Mouse (Mus musculus) left cerebral cortex, adult 2 months (tissue): ENCODE data around the gene Zfp213. TPM values are rescaled to one million over a fixed set of nuclear protein-coding genes. Genes with fewer than 3 reads are reported as not detected.

Experiments
- DNase-seq, 2 experiments: peaks; one replicate each; pipeline ENCODE4 v3.0.0; 2021 to 2022; ENCODE audit warnings: low spot score in 2 of 2, mixed read lengths in 1 of 2; ENCODE audit errors: extremely low spot score in 1 of 2
- H3K27ac ChIP-seq: fragments of 200-600 bp; 2 replicates; pipeline ENCODE4 v1.8.1; 2022
- H3K4me3 ChIP-seq: fragments of 200-600 bp; 2 replicates; pipeline ENCODE4 v1.8.1; 2022
- CTCF ChIP-seq: fragments of 200-600 bp; IDR thresholded peaks from 2 replicates; pipeline ENCODE4 v1.8.1; 2022; ENCODE audit warnings: antibody characterized with exemption, mild to moderate bottlenecking, moderate library complexity
- intact Hi-C: fragments of 180-260 bp; cut with DNase I; formaldehyde crosslinking; loops from one replicate; pipeline ENCODE4 v1.15.1; 2025
- long read RNA-seq, 2 experiments: library from polyadenylated mRNA; stranded (forward); transcript quantifications; one replicate each; pipeline ENCODE4 v2.0.0; 2021; ENCODE audit warnings: borderline mapping rate in 2 of 2
- total RNA-seq, 2 experiments: library from RNA; stranded (reverse); gene quantifications; 2 replicates each; pipeline ENCODE4 v1.2.3; 2021

Zfp213 gene
- total RNA-seq: 1 to 10 TPM; 6.8 TPM
- long read RNA-seq, experiment 1, transcript Zfp213-201 (6 exons, 2,686 nt): major isoform, 20 of 24 reads
- long read RNA-seq, experiment 1, partial matches to known transcripts: 1 of 24 reads
- long read RNA-seq, experiment 1, other reads (novel, unspliced or antisense): 3 of 24 reads
- long read RNA-seq, experiment 2, transcript Zfp213-201 (6 exons, 2,686 nt): major isoform, 13 of 14 reads
- long read RNA-seq, experiment 2, partial matches to known transcripts: 0 of 14 reads
- long read RNA-seq, experiment 2, other reads (novel, unspliced or antisense): 1 of 14 reads

DNA sequence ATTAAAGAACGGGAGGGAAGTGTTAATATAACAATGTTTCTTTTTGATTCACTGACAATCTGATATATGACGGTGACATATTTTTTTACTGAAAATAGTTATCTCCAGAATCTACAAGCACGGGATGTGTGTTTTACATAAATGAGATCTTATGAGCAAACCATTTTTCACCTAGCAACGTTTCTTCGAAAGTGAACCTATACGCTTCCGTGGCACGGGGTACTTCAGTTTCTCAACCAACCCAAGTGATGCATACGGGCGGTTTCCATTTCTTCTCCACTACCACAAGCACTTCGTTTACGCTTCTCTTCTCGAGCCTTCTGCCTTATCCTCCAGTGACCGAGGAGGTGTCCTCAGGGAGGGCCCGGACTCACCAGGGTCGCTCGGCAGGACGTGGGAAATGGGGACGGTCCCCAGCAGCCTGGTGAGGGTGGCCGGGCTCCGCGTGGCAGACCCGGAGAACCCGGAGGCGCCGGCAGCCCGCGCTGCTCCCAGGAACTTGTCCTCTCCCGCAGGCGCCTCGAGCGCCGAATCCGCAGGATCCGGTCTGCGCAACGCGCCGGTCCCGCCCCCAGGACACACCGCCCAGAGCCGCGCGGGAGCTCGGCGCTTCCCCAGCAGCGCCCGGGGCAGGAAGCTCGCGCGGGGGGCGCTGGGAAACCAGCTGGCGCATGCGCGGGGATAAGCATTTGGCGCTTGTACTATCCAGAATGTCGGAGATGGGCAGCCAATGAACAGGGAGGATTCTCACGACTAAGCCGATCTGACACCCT is at the start of gene Zfp213:
Zfp213 (minus strand) TSS at position 644 of the 773 bp plus-strand sequence.
- DNase-seq: peak; percentile 96 to 97
- Histone ChIP-seq H3K27ac (peak within 1 kb of the TSS; percentile 87), H3K4me3 (peak within 1 kb of the TSS; percentile 66)
- intact Hi-C loops: no loop called here
- TF ChIP-seq CTCF: no peak; the same call in 1 of the 2 replicates

DNA sequence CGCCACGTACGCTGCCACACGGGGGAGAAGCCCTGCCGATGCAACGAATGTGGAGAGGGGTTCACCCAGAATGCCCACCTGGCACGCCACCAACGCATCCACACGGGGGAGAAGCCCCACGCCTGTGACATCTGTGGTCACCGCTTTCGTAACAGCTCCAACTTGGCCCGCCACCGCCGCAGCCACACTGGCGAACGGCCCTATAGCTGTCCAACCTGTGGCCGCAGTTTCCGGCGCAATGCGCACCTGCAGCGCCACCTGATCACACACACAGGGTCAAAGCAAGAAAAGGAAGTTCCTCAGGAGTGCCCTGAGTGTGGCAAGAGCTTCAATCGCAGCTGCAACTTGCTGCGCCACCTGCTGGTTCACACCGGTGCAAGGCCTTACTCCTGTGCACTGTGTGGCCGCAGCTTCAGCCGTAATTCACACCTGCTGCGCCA is 46.3 kb upstream of the Zfp213 start:
- intact Hi-C loops: no loop called here
- Histone ChIP-seq H3K4me3 (no peak overlapping the region), H3K27ac (no peak overlapping the region)
- peak; percentile 73 for TF ChIP-seq CTCF
- DNase-seq: peak; percentile 16 to 39

DNA sequence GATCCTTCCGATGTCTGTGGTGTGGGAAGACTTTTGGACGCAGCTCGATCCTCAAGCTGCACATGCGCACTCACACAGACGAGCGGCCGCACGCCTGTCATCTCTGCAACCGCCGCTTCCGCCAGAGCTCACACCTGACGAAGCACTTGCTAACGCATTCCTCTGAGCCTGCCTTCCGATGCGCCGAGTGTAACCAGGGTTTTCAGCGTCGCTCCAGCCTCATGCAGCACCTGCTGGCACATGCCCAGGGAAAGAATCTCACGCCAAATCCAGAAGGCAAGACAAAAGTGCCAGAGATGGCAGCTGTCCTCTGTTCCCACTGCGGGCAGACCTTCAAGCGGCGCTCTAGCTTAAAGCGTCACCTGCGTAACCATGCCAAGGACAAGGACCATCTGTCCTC is 45.6 kb upstream of the Zfp213 start:
- H3K27ac ChIP-seq: no peak overlapping the region
- H3K4me3 ChIP-seq: no peak overlapping the region
- intact Hi-C loops: no loop called here
- DNase-seq: no peak
- TF ChIP-seq CTCF: no peak

DNA sequence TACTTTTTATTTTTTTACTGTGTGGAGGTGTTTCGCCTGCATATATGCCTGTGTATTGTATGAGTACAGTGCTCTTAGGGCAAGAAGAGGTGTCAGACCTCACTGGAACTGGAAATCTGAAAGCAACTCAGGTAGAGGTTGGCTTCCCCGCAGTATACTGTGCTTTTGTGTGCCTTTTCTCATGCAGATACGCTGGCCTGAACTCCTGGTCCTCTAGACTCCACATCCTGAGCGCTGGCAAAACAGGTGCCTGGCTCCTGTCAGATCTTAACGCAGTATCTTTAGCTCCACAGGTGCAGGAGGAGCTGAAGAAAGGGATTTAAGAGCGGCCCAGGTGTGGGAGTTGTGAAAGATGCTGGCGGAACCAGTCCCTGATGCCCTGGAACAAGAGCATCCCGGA is 41.2 kb upstream of the Zfp213 start:
- TF ChIP-seq CTCF: no peak
- DNase-seq: no peak
- H3K27ac ChIP-seq: no peak overlapping the region
- intact Hi-C loops: no loop called here
- no peak overlapping the region for H3K4me3 ChIP-seq

DNA sequence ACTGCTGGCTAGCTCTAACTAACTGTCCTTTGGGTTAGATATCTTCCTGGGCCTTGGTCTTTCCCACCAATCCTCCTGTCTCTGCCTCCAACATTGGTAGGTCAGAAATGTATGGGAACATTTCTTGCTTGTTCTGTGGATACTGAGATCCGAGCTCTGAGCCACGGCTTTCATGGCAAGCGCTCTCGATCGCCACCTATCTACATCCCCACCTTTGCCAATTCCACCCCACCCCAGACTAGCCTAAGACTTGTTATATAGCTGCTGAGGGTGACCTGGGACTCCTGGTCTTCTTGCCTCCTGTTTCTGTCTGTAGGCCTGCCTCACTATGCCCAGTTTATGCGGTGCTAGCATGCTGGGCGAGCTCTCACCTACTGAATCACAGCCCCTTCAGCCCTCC is 40.4 kb upstream of the Zfp213 start:
- intact Hi-C loops: no loop called here
- Histone ChIP-seq H3K4me3 (no peak overlapping the region), H3K27ac (no peak overlapping the region)
- DNase-seq: no peak
- no peak; the same call in 1 of the 2 replicates for TF ChIP-seq CTCF

DNA sequence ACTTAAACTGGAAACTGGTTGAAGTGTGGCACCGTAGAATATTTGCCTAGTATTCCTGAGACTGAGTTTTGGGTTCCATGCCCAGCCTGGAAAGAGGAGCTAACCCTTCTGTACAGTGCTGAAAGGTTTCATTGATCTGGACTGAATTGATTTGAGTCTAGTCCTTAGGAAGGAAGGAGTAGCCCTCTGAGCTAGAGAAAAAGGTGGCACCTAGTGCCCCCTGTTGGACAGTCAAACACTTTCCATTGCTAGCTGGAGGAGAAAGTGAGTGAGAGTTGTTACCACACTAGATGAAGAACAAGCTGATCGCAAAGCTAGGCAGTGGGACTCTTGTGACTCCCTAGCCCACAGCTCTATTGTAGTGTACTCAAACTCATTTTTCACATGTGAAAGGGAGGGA is 39.5 kb upstream of the Zfp213 start:
- no peak for DNase-seq
- Histone ChIP-seq H3K27ac (no peak overlapping the region), H3K4me3 (no peak overlapping the region)
- intact Hi-C loops: no loop called here
- peak; percentile 56 for TF ChIP-seq CTCF

DNA sequence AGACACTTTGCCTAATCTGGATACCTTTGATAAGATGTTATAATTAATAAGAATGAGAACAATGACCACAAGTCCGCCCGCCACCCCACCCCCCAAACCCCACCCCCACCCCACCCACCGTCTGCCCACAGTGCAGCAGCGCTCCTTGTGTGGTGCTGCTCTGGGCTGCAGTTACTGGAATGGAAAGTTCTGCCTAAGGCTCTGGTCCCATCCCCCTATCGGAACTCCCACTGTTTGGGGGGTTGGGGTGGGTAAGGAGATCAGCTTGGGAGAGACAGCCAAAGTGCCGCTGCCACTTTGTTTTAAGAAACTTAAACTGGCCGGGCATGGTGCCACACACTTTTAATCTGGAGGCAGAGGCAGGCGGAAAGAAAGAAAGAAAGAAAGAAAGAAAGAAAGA is 39.0 kb upstream of the Zfp213 start:
- intact Hi-C loops: no loop called here
- no peak overlapping the region for H3K4me3 ChIP-seq
- TF ChIP-seq CTCF: no peak
- no peak overlapping the region for H3K27ac ChIP-seq
- no peak for DNase-seq

DNA sequence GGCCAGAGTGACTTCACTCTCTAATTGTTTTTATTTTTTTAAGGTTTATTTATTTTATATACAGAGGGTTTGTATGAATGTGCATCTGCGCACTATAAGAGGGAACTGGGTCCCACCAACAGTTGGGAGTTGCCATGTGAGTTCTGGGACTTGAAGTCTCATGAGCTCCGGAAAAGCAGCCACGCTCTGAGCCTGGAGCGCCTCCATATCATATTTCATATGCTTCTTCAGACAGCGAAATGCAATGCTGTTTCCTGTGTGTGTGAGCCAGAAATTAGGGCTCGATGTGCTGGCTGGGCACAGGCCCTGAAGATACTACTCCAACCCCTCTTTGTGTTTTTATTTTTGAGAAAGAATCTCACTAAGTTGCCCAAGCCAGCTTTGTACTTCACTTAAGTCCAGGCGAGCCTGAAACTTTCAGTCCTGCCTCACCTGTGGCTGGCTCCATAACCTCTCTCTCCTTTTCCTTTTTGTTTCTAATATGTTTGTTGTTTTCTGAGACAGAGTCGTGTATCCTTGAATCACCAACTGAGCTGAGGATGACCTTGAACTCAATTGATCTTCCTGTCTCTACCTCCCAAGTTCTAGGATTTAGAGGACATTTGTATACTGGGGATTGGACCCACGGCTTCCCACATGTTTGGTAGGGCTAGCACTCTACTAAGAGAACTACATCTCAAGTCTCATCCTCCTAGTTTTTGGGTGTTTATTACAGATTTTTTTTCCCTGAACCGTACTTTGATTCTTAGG is 38.0 kb upstream of the Zfp213 start:
- Histone ChIP-seq H3K4me3 (no peak overlapping the region), H3K27ac (no peak overlapping the region)
- TF ChIP-seq CTCF: no peak
- no peak for DNase-seq
- intact Hi-C loops: no loop called here

DNA sequence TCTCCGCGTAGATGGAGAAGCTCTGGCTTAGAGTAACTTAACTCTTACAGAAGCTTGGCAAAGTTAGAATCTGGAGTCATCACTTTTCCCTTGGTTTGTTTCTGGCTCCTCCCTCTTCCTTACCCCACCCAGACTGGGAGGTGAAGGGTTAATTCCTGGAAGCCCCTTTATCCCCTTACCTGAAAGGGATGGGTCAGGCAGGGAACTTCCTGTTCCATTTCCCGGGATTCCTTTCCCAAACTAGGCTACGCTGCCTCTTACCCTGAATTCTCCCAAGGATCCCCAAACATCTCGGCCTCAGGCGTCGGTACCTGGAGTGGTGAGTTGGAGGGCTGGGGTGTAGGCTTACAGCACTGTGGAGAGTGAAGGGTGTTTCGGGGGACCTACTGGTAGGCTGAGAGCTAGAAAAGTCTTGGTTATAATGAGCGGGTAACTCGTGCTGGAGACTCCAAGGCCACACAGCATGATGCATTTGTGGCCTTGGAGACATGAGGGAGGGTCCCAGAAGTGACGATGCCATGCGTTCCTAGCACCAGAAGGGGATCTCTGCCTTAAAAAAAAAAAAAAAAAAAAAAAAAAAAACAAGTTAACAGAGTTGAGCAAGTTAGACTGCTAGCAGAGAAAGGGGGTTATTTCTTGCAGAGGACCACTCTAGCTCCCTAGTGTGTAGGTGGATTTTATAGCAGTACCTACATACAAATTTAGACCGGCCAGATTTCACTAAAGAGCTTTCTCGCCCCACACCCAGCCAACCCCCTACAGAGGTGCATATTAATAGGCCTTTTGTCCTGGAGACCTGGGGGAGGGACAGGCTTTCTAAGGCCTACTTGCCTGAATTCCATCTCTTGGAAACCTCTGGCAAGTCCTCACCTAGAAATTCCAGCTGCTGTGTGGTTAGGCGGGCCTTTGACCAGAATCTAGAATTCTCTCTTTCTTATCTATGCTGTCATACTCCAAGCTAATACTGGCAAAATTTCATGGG is 36.9 kb upstream of the Zfp213 start, which contains the start of gene Zscan10:
Zscan10 (plus strand) TSS at position 216 of the 982 bp plus-strand sequence.
- intact Hi-C loops: no loop called here
- TF ChIP-seq CTCF: no peak
- DNase-seq: no peak
- H3K27ac ChIP-seq: peak within 1 kb of the TSS; percentile 84; the same call in 1 of the 2 replicates
- no peak within 1 kb of the TSS; the same call in 1 of the 2 replicates for H3K4me3 ChIP-seq

DNA sequence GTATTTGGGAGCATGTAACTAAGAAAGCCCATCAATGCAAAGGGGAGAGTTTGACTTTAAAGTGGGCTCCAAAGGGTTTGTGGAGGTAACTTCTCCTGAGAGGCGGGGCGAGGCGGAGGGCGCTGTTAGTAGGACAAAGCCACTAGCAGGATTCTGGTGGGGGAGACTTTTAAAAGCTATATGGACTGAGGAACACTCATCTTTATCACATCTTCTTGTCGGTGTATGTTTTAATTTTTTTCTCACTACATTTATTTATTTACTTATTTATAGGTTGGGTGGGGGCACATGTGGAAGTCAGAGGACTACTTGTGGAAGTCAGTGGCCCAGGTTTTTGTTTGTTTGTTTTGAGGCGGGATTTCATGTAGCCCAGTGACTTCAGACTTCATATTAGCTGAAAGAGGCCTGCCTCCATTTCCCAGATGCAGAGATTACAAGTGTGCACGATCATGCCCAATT is 35.6 kb upstream of the Zfp213 start:
- H3K27ac ChIP-seq: peak overlapping the region; percentile 84

More for the DNA sequence above, 35.6 kb upstream of the Zfp213 start:
- no peak for TF ChIP-seq CTCF
- DNase-seq: no peak
- intact Hi-C loops: no loop called here
- H3K4me3 ChIP-seq: peak overlapping the region; percentile 54
